Mouse (Mus musculus): ENCODE data around the gene Elf5. TPM values are rescaled to one million over a fixed set of nuclear protein-coding genes. Genes with fewer than 3 reads are reported as not detected.

Gene Elf5
- total and polyA plus RNA-seq, 2 experiments from 2014 or later: 1.3 TPM; not detected in 1

DNA sequence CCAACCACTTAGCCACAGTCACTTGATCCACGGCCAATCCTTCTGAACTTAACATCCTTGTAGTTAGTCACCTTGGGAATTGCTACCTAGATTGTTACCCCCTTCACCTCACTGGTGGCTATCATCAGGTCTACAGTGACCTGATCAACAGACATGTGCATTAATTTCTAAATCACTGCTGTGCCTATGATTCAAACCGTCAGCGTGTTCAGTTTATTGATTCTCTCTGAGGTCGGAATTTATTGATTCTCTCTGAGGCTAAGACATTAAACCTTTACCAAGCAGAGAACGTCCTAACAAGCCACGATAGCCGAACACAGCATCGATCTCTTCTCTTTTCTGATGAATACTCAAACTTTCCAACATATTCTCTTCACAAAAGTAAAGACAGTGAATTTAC is 38.8 kb downstream of the Elf5 start:
- H3K36me3 ChIP-seq (ENCODE audit: insufficient read depth, low read length): peaks cover 21% of the 10 kb centered on the region
- no peak overlapping the region for H3K9ac ChIP-seq (replicated peaks; ENCODE audit: low read length, poor library complexity, severe bottlenecking)
- H3K27ac ChIP-seq (ENCODE audit: low read depth, low read length): no peak overlapping the region
- ATAC-seq (ENCODE audit: low FRiP score) (no peak), DNase-seq (ENCODE audit: low spot score) (no peak)
- H3K9me3 ChIP-seq (ENCODE audit: low read length): no peaks in the 10 kb centered on the region
- no peaks in the 10 kb centered on the region for H3K4me1 ChIP-seq (ENCODE audit: insufficient read depth, low read length)
- H3K4me3 ChIP-seq (ENCODE audit: low read depth, low read length): no peak overlapping the region
- no peak overlapping the region for H3K4me2 ChIP-seq (ENCODE audit: low read depth, low read length, poor library complexity, severe bottlenecking)
- WGBS: 89% methylated on average over 8 of the region's 8 CpGs
- TF ChIP-seq CTCF (IDR thresholded peaks at IDR 0.05): no peak
- H3K27me3 ChIP-seq (ENCODE audit: insufficient read depth, low read length): no peaks in the 10 kb centered on the region

DNA sequence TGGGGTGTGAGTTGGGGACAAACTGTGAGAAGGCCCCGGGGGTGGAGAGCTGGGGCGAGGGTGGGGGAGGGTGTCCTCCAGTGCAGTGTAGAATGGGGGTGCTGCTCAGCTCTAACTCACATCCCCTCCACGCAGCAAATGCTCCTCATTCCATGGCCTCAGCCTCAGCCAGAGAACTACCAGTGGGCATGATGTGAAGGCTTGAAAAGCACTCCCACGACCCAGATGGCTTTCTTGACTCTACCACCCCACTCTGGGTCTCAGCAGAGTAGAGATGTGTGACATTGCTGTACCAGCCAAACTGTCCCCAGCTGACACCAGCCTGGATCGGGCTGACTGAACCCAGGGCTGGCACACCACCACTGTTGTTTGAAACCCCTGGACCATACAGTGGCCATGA is 41.1 kb downstream of the Elf5 start:
- no peak for ATAC-seq (ENCODE audit: low FRiP score)
- no peaks in the 10 kb centered on the region for H3K27me3 ChIP-seq (ENCODE audit: insufficient read depth, low read length)
- DNase-seq (ENCODE audit: low spot score): no peak

DNA sequence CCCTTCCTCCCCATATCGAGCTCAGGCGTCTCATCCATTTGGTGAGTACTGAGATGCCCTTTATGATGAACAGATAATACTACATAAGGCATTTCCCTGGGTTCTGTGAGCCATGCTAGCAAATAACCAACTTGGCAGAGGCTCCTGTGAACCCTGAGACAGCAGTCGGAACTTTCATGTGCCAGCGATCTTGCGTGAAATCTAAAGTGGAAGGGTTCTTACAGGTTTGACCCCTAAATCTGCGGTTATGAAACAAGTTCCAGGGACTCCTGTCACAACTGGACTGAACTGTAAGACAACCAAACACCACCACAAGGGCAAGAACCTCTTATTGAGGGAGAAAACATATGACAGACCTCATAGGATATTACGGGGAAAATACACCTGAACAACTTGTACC is 44.3 kb downstream of the Elf5 start:
- no peak overlapping the region for H3K4me3 ChIP-seq (ENCODE audit: low read depth, low read length)
- WGBS: 94% methylated on average over 7 of the region's 7 CpGs
- no peak for TF ChIP-seq CTCF (IDR thresholded peaks at IDR 0.05)
- H3K4me1 ChIP-seq (ENCODE audit: insufficient read depth, low read length): no peaks in the 10 kb centered on the region
- H3K4me2 ChIP-seq (ENCODE audit: low read depth, low read length, poor library complexity, severe bottlenecking): no peak overlapping the region
- no peaks in the 10 kb centered on the region for H3K27me3 ChIP-seq (ENCODE audit: insufficient read depth, low read length)
- no peak overlapping the region for H3K27ac ChIP-seq (ENCODE audit: low read depth, low read length)
- no peaks in the 10 kb centered on the region for H3K9me3 ChIP-seq (ENCODE audit: low read length)
- no peak for ATAC-seq (ENCODE audit: low FRiP score)
- H3K9ac ChIP-seq (replicated peaks; ENCODE audit: low read length, poor library complexity, severe bottlenecking): no peak overlapping the region
- peaks cover 46% of the 10 kb centered on the region for H3K36me3 ChIP-seq (ENCODE audit: insufficient read depth, low read length)
- no peak for DNase-seq (ENCODE audit: low spot score)

More for the DNA sequence above, 41.1 kb downstream of the Elf5 start:
- Histone ChIP-seq H3K27ac (ENCODE audit: low read depth, low read length) (no peak overlapping the region), H3K9me3 (ENCODE audit: low read length) (no peaks in the 10 kb centered on the region), H3K9ac (replicated peaks; ENCODE audit: low read length, poor library complexity, severe bottlenecking) (no peak overlapping the region), H3K4me2 (ENCODE audit: low read depth, low read length, poor library complexity, severe bottlenecking) (no peak overlapping the region), H3K4me3 (ENCODE audit: low read depth, low read length) (no peak overlapping the region), H3K36me3 (ENCODE audit: insufficient read depth, low read length) (peaks cover 30% of the 10 kb centered on the region), H3K4me1 (ENCODE audit: insufficient read depth, low read length) (no peaks in the 10 kb centered on the region)
- 90% methylated on average over 5 of the region's 5 CpGs for WGBS
- no peak for TF ChIP-seq CTCF (IDR thresholded peaks at IDR 0.05)

DNA sequence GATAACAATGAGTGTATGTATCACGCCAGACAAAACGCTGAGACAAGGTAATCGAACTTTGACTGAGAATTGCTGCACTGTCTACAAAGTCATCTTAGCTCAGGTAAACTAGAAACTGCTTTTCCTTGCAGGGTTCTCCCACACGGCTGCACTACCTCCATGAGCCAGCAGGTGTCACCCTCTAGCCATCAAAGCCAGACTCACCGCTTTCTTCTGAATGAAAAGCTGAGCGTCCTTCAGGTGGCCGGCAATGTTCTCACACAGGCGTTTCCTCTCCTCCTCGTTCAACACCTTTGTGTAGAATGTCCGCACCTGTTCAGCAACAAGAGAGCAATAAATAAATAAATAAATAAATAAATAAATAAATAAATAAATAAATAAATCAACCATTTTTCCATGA is 45.2 kb downstream of the Elf5 start:
- peaks cover 48% of the 10 kb centered on the region for H3K36me3 ChIP-seq (ENCODE audit: insufficient read depth, low read length)
- H3K27ac ChIP-seq (ENCODE audit: low read depth, low read length): no peak overlapping the region
- peak; percentile 88 for DNase-seq (ENCODE audit: low spot score)
- no peak overlapping the region for H3K4me2 ChIP-seq (ENCODE audit: low read depth, low read length, poor library complexity, severe bottlenecking)
- H3K27me3 ChIP-seq (ENCODE audit: insufficient read depth, low read length): no peaks in the 10 kb centered on the region
- ATAC-seq (ENCODE audit: low FRiP score): peak; percentile 75; the same call in 1 of the 2 replicates
- H3K4me3 ChIP-seq (ENCODE audit: low read depth, low read length): no peak overlapping the region
- 21% methylated on average over 10 of the region's 10 CpGs for WGBS
- H3K9ac ChIP-seq (replicated peaks; ENCODE audit: low read length, poor library complexity, severe bottlenecking): no peak overlapping the region
- TF ChIP-seq CTCF (IDR thresholded peaks at IDR 0.05): peak; percentile 98
- no peaks in the 10 kb centered on the region for H3K4me1 ChIP-seq (ENCODE audit: insufficient read depth, low read length)
- no peaks in the 10 kb centered on the region for H3K9me3 ChIP-seq (ENCODE audit: low read length)

DNA sequence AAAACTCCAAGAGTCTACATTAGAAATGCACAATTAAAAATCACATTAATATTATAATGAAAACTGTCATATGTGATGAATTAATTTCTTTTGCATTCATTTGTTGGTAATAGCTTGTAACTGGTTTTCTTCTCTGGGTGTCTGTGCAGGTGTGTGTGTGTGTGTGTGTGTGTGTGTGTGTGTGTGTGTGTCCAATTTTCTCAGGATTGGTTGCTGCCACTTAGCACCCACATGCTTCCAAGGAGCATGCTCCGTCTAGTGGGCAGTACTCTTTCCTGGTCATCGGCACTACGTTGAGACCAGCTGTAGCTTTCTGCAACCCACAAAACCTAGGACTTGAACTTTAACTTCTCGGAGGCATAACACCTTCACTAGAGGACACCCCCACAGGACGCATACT is 45.6 kb downstream of the Elf5 start:
- no peak overlapping the region for H3K4me3 ChIP-seq (ENCODE audit: low read depth, low read length)
- WGBS: 89% methylated on average over 5 of the region's 5 CpGs
- H3K27ac ChIP-seq (ENCODE audit: low read depth, low read length): no peak overlapping the region
- TF ChIP-seq CTCF (IDR thresholded peaks at IDR 0.05): no peak
- H3K9ac ChIP-seq (replicated peaks; ENCODE audit: low read length, poor library complexity, severe bottlenecking): no peak overlapping the region
- no peak for DNase-seq (ENCODE audit: low spot score)
- peak; percentile 61 for ATAC-seq (ENCODE audit: low FRiP score)
- no peaks in the 10 kb centered on the region for H3K9me3 ChIP-seq (ENCODE audit: low read length)
- peaks cover 50% of the 10 kb centered on the region for H3K36me3 ChIP-seq (ENCODE audit: insufficient read depth, low read length)
- no peaks in the 10 kb centered on the region for H3K27me3 ChIP-seq (ENCODE audit: insufficient read depth, low read length)
- H3K4me2 ChIP-seq (ENCODE audit: low read depth, low read length, poor library complexity, severe bottlenecking): no peak overlapping the region
- H3K4me1 ChIP-seq (ENCODE audit: insufficient read depth, low read length): no peaks in the 10 kb centered on the region

DNA sequence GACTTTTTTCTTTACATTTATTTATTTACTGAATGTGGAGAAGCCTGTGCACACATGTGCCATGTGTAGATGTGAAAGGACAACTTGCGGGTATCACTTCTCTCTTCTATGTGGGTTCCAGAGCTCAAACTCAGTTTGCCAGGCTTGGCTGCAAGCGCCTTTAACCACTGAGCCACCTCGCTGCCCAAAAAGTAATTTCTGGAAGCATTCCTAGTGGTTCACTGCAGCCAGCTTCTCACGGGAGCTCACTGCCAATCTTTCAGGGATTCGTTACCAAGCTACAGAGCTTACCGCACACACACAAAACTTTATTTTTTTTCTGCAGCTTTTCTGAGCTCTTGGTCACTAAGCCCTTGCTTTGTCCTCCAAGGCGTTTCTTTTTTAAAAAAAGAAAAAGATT is 46.1 kb downstream of the Elf5 start:
- Histone ChIP-seq H3K9me3 (ENCODE audit: low read length) (no peaks in the 10 kb centered on the region), H3K27ac (ENCODE audit: low read depth, low read length) (no peak overlapping the region), H3K9ac (replicated peaks; ENCODE audit: low read length, poor library complexity, severe bottlenecking) (no peak overlapping the region), H3K4me3 (ENCODE audit: low read depth, low read length) (no peak overlapping the region), H3K36me3 (ENCODE audit: insufficient read depth, low read length) (peaks cover 51% of the 10 kb centered on the region), H3K4me1 (ENCODE audit: insufficient read depth, low read length) (no peaks in the 10 kb centered on the region), H3K4me2 (ENCODE audit: low read depth, low read length, poor library complexity, severe bottlenecking) (no peak overlapping the region), H3K27me3 (ENCODE audit: insufficient read depth, low read length) (no peaks in the 10 kb centered on the region)
- ATAC-seq (ENCODE audit: low FRiP score) (no peak), DNase-seq (ENCODE audit: low spot score) (no peak)
- TF ChIP-seq CTCF (IDR thresholded peaks at IDR 0.05): no peak
- WGBS: 79% methylated on average over 7 of the region's 7 CpGs
